Mouse (Mus musculus) kidney, embryonic 15.5 days (tissue): ENCODE results near the gene Nemp2. TPM values are rescaled to one million over a fixed set of nuclear protein-coding genes. Genes with fewer than 3 reads are reported as not detected.

Experiments
- ATAC-seq: fragments of 200-750 bp; cut with Nextera tagmentation; replicated peaks from 2 replicates; pipeline ENCODE4 v1.8.0; 2017; ENCODE audit warnings: moderate TSS enrichment; ENCODE audit not compliant: low FRiP score
- H3K27ac ChIP-seq: fragments of 300-500 bp; sonication (generic); 2 replicates; pipeline ENCODE4 v1.5.1; 2015; ENCODE audit warnings: mild to moderate bottlenecking, inconsistent platforms
- H3K27me3 ChIP-seq: fragments of 300-500 bp; sonication (generic); 2 replicates; pipeline ENCODE4 v1.6.1; 2015; ENCODE audit warnings: inconsistent platforms
- H3K36me3 ChIP-seq: fragments of 300-500 bp; sonication (generic); 2 replicates; pipeline ENCODE4 v1.6.1; 2015; ENCODE audit warnings: inconsistent platforms
- H3K4me1 ChIP-seq: fragments of 300-500 bp; sonication (generic); 2 replicates; pipeline ENCODE4 v1.6.1; 2015; ENCODE audit warnings: inconsistent platforms
- H3K4me2 ChIP-seq: fragments of 300-500 bp; sonication (generic); 2 replicates; pipeline ENCODE4 v1.6.1; 2015; ENCODE audit warnings: moderate library complexity, mild to moderate bottlenecking, inconsistent platforms
- H3K4me3 ChIP-seq: fragments of 300-500 bp; sonication (generic); replicated peaks from 2 replicates; pipeline ENCODE4 v1.5.1; 2015; ENCODE audit warnings: mild to moderate bottlenecking, inconsistent platforms
- H3K9ac ChIP-seq: fragments of 300-500 bp; sonication (generic); 2 replicates; pipeline ENCODE4 v1.6.1; 2015; ENCODE audit warnings: mild to moderate bottlenecking, inconsistent platforms
- H3K9me3 ChIP-seq: fragments of 300-500 bp; sonication (generic); replicated peaks from 2 replicates; pipeline ENCODE4 v1.6.1; 2016; ENCODE audit warnings: inconsistent platforms
- WGBS: fragments of 180-500 bp; shearing (Covaris S2); methylation state at CpG from one replicate; pipeline ENCODE4 v1.1.7; 2015; ENCODE audit warnings: mixed read lengths; 5-methylcytosine and 5-hydroxymethylcytosine counted together
- polyA plus RNA-seq: library from polyadenylated mRNA; unstranded; fragments of >200 nt; fragmentation: Nextera tagmentation; extraction: Ambion mirVana; gene quantifications from 2 replicates; pipeline ENCODE4 v1.2.1, GENCODE M21; 2015

The Nemp2 gene
- polyA plus RNA-seq, result 10.0 and 11.3 TPM in 2 replicates

GRCm38 (mm10) chr1:52630248-52630936 is at the start of gene Nemp2:
Nemp2 (plus strand) TSS chr1:52630703.
- Histone ChIP-seq H3K4me1 (peaks cover 13% of the 10 kb centered on the region; the same call in 1 of the 2 replicates), H3K9me3 (no peaks in the 10 kb centered on the region), H3K36me3 (0 out of 2 replicates have a peak, but pooled peaks cover 3% of the 10 kb centered on the region), H3K9ac (peak within 1 kb of the TSS; percentile 89), H3K27ac (peak within 1 kb of the TSS; percentile 95), H3K4me3 (peak within 1 kb of the TSS; percentile 98), H3K27me3 (no peaks in the 10 kb centered on the region), H3K4me2 (peak within 1 kb of the TSS; percentile 57)
- under 1% methylated on average over 44 of the region's 44 CpGs for WGBS
- ATAC-seq, result peak; percentile 95

GRCm38 (mm10) chr1:52581744-52582143 is 48.8 kb upstream of the Nemp2 start:
- H3K9me3 ChIP-seq, result no peaks in the 10 kb centered on the region
- no peak overlapping the region for H3K9ac ChIP-seq
- H3K27ac ChIP-seq, result no peak overlapping the region
- peaks cover 15% of the 10 kb centered on the region for H3K4me1 ChIP-seq
- H3K27me3 ChIP-seq, result no peaks in the 10 kb centered on the region
- no peak overlapping the region for H3K4me3 ChIP-seq
- WGBS, result 78% methylated on average over 6 of the region's 6 CpGs
- no peak overlapping the region for H3K4me2 ChIP-seq
- no peak for ATAC-seq
- H3K36me3 ChIP-seq, result no peaks in the 10 kb centered on the region

- no peak for ATAC-seq
- 91% methylated on average over 1 of the region's 1 CpGs for WGBS
- no peak overlapping the region for H3K27ac ChIP-seq
- no peak overlapping the region for H3K4me3 ChIP-seq
- H3K36me3 ChIP-seq, result no peaks in the 10 kb centered on the region
- H3K4me2 ChIP-seq, result no peak overlapping the region
- H3K27me3 ChIP-seq, result no peaks in the 10 kb centered on the region
- no peak overlapping the region for H3K9ac ChIP-seq
- H3K4me1 ChIP-seq, result peaks cover 12% of the 10 kb centered on the region
- H3K9me3 ChIP-seq, result no peaks in the 10 kb centered on the region
Measured at GRCm38 (mm10) chr1:52582866-52583265, 47.6 kb upstream of the Nemp2 start.

GRCm38 (mm10) chr1:52596982-52597646 is 33.4 kb upstream of the Nemp2 start:
- peak overlapping the region; percentile 16; the same call in 1 of the 2 replicates for H3K4me2 ChIP-seq
- peak; percentile 88 for ATAC-seq
- H3K27ac ChIP-seq, result peak overlapping the region; percentile 63
- no peaks in the 10 kb centered on the region for H3K9me3 ChIP-seq
- no peak overlapping the region for H3K9ac ChIP-seq
- H3K27me3 ChIP-seq, result no peaks in the 10 kb centered on the region
- WGBS, result 55% methylated on average over 11 of the region's 11 CpGs
- no peak overlapping the region for H3K4me3 ChIP-seq
- H3K4me1 ChIP-seq, result peaks cover 13% of the 10 kb centered on the region
- no peaks in the 10 kb centered on the region for H3K36me3 ChIP-seq

- Histone ChIP-seq H3K27me3 (no peaks in the 10 kb centered on the region), H3K9me3 (no peaks in the 10 kb centered on the region), H3K4me2 (peak overlapping the region; percentile 51), H3K9ac (no peak overlapping the region), H3K36me3 (no peaks in the 10 kb centered on the region), H3K4me1 (peaks cover 13% of the 10 kb centered on the region), H3K27ac (peak overlapping the region; percentile 54; the same call in 1 of the 2 replicates), H3K4me3 (0 out of 2 replicates have a peak overlapping the region, but pooled peaks have one; percentile 10)
- WGBS, result 25% methylated on average over 11 of the region's 11 CpGs
- peak; percentile 82 for ATAC-seq
Measured at GRCm38 (mm10) chr1:52597761-52598160, 32.7 kb upstream of the Nemp2 start.

- H3K9me3 ChIP-seq, result no peaks in the 10 kb centered on the region
- H3K27ac ChIP-seq, result peak overlapping the region; percentile 54; the same call in 1 of the 2 replicates
- peak; percentile 67 for ATAC-seq
- H3K36me3 ChIP-seq, result no peaks in the 10 kb centered on the region
- H3K4me1 ChIP-seq, result peaks cover 13% of the 10 kb centered on the region
- H3K4me2 ChIP-seq, result peak overlapping the region; percentile 51
- H3K27me3 ChIP-seq, result no peaks in the 10 kb centered on the region
- no peak overlapping the region for H3K4me3 ChIP-seq
- WGBS, result 42% methylated on average over 4 of the region's 4 CpGs
- no peak overlapping the region for H3K9ac ChIP-seq
Measured at GRCm38 (mm10) chr1:52598361-52598760, 32.1 kb upstream of the Nemp2 start.

GRCm38 (mm10) chr1:52601496-52601895 is 29.0 kb upstream of the Nemp2 start:
- WGBS, result 85% methylated on average over 3 of the region's 3 CpGs
- no peak for ATAC-seq
- Histone ChIP-seq H3K4me1 (peaks cover 13% of the 10 kb centered on the region), H3K4me3 (no peak overlapping the region), H3K9ac (no peak overlapping the region), H3K27ac (no peak overlapping the region), H3K9me3 (no peaks in the 10 kb centered on the region), H3K4me2 (no peak overlapping the region), H3K36me3 (no peaks in the 10 kb centered on the region), H3K27me3 (no peaks in the 10 kb centered on the region)

- no peaks in the 10 kb centered on the region for H3K4me1 ChIP-seq
- no peaks in the 10 kb centered on the region for H3K36me3 ChIP-seq
- H3K4me3 ChIP-seq, result no peak overlapping the region
- H3K4me2 ChIP-seq, result no peak overlapping the region
- no peak overlapping the region for H3K27ac ChIP-seq
- H3K9me3 ChIP-seq, result no peaks in the 10 kb centered on the region
- no peak for ATAC-seq
- H3K27me3 ChIP-seq, result no peaks in the 10 kb centered on the region
- H3K9ac ChIP-seq, result no peak overlapping the region
- WGBS, result 95% methylated on average over 1 of the region's 1 CpGs
Measured at GRCm38 (mm10) chr1:52607700-52608099, 22.8 kb upstream of the Nemp2 start.

- H3K9me3 ChIP-seq, result no peaks in the 10 kb centered on the region
- no peak overlapping the region for H3K9ac ChIP-seq
- H3K27me3 ChIP-seq, result no peaks in the 10 kb centered on the region
- no peaks in the 10 kb centered on the region for H3K4me1 ChIP-seq
- no peaks in the 10 kb centered on the region for H3K36me3 ChIP-seq
- 88% methylated on average over 4 of the region's 4 CpGs for WGBS
- H3K4me2 ChIP-seq, result no peak overlapping the region
- ATAC-seq, result no peak
- H3K4me3 ChIP-seq, result no peak overlapping the region
- H3K27ac ChIP-seq, result no peak overlapping the region
Measured at GRCm38 (mm10) chr1:52608486-52608885, 22.0 kb upstream of the Nemp2 start.

- Histone ChIP-seq H3K27ac (no peak overlapping the region), H3K9me3 (no peaks in the 10 kb centered on the region), H3K4me1 (no peaks in the 10 kb centered on the region), H3K9ac (no peak overlapping the region), H3K36me3 (no peaks in the 10 kb centered on the region), H3K4me2 (no peak overlapping the region), H3K4me3 (no peak overlapping the region), H3K27me3 (no peaks in the 10 kb centered on the region)
- ATAC-seq, result no peak
- WGBS, result 50% methylated on average over 1 of the region's 1 CpGs
Measured at GRCm38 (mm10) chr1:52618217-52618616, 12.3 kb upstream of the Nemp2 start.

GRCm38 (mm10) chr1:52620442-52620841 is 10.1 kb upstream of the Nemp2 start:
- Histone ChIP-seq H3K4me3 (no peak overlapping the region), H3K4me1 (no peaks in the 10 kb centered on the region), H3K27ac (no peak overlapping the region), H3K36me3 (no peaks in the 10 kb centered on the region), H3K4me2 (no peak overlapping the region), H3K9me3 (no peaks in the 10 kb centered on the region), H3K27me3 (no peaks in the 10 kb centered on the region), H3K9ac (no peak overlapping the region)
- no peak for ATAC-seq

- no peaks in the 10 kb centered on the region for H3K27me3 ChIP-seq
- peak overlapping the region; percentile 95 for H3K27ac ChIP-seq
- no peaks in the 10 kb centered on the region for H3K9me3 ChIP-seq
- H3K4me3 ChIP-seq, result peak overlapping the region; percentile 98
- peak overlapping the region; percentile 57 for H3K4me2 ChIP-seq
- H3K9ac ChIP-seq, result peak overlapping the region; percentile 89
- peak; percentile 82 for ATAC-seq
- WGBS, result under 1% methylated on average over 6 of the region's 6 CpGs
- H3K36me3 ChIP-seq, result 0 out of 2 replicates have a peak, but pooled peaks cover 3% of the 10 kb centered on the region
- H3K4me1 ChIP-seq, result peaks cover 13% of the 10 kb centered on the region; the same call in 1 of the 2 replicates
Measured at GRCm38 (mm10) chr1:52630937-52631299, 415 bp downstream of the Nemp2 start.
